Mouse (Mus musculus): ENCODE data around the gene Trir.
A peak's percentile ranks its signal among the peaks of the same experiment; 100 is the strongest.

The Trir gene

GRCm38 (mm10) chr8:85037366-85037680, 10.7 kb downstream of the Trir start:
- DNase-seq, result no peak

- DNase-seq, result peak; percentile 45 to 49
These were observed 11.3 kb downstream of the Trir start for GRCm38 (mm10) chr8:85037681-85038531.

GRCm38 (mm10) chr8:85043619-85044018, 17.0 kb downstream of the Trir start:
- DNase-seq, result no peak

- DNase-seq, result no peak
These were observed 30.7 kb downstream of the Trir start for GRCm38 (mm10) chr8:85057367-85057766.

- peak; percentile 91 to 94 for DNase-seq
These were observed 33.4 kb downstream of the Trir start, which contains the start of gene Fbxw9 for GRCm38 (mm10) chr8:85059879-85060616. Fbxw9 (plus strand) TSS chr8:85060055.

- DNase-seq, result no peak
These were observed 36.0 kb downstream of the Trir start for GRCm38 (mm10) chr8:85062603-85063002.

- DNase-seq, result no peak
These were observed 38.6 kb downstream of the Trir start for GRCm38 (mm10) chr8:85065213-85065612.

GRCm38 (mm10) chr8:85067155-85067554, 40.5 kb downstream of the Trir start:
- no peak for DNase-seq

GRCm38 (mm10) chr8:85067982-85068381, 41.4 kb downstream of the Trir start, which contains the start of gene Gm5741:
Gm5741 (minus strand) TSS chr8:85067982.
- DNase-seq, result no peak

GRCm38 (mm10) chr8:85071041-85071440, 44.4 kb downstream of the Trir start:
- DNase-seq, result no peak

GRCm38 (mm10) chr8:85071514-85072281, 45.1 kb downstream of the Trir start, which contains the start of gene Dhps:
Dhps (plus strand) TSS chr8:85071757.
- DNase-seq, result peak; percentile 92 to 94

- no peak for DNase-seq
These were observed 45.8 kb downstream of the Trir start for GRCm38 (mm10) chr8:85072364-85072929.

- no peak for DNase-seq
These were observed 46.5 kb downstream of the Trir start for GRCm38 (mm10) chr8:85073041-85073612.

- no peak for DNase-seq
These were observed 47.5 kb downstream of the Trir start for GRCm38 (mm10) chr8:85074167-85074566.

- DNase-seq, result no peak
These were observed 48.0 kb downstream of the Trir start for GRCm38 (mm10) chr8:85074617-85075016.

- DNase-seq, result peak; percentile 39 to 40
These were observed 49.4 kb downstream of the Trir start for GRCm38 (mm10) chr8:85076001-85076400.

- peak; percentile 75 to 79 for DNase-seq
These were observed 50.4 kb downstream of the Trir start for GRCm38 (mm10) chr8:85076993-85077392.

All from lung, adult 18-20 months (tissue).